Mouse (Mus musculus): ENCODE results near the gene Lect2. TPM values are rescaled to one million over a fixed set of nuclear protein-coding genes. Genes with fewer than 3 reads are reported as not detected.

The Lect2 gene
- 79.5 and 93.6 TPM in 2 replicates for polyA plus RNA-seq (2015; fragmentation: Nextera tagmentation; extraction: Ambion mirVana)

DNA sequence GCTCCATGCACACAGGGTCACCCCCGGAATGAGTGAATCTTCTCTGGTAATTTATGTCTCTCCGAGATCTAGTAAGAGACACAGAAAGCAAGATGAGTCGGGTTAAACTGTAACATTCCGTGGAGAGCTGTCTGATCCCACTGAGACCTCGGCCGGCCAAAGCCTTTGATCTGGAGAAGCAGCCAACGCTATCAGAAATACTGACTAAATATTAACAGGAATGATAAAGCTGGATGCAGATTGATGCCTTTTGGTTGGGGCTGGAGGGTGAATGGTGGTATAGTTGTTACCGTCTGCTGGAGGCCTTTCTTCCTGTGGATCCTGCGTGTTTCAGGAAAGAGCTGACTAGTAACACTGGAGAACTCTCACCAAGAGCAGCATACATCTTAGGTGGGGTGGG, at the start of gene Lect2:
Gene Lect2, minus strand, starts transcription at position 102 of the 400 bp plus-strand sequence.
- H3K9ac ChIP-seq (replicated peaks): no peak within 1 kb of the TSS
- no peaks in the 10 kb centered on the region for H3K9me3 ChIP-seq (ENCODE audit: low read length)
- no peak for TF ChIP-seq EP300 (IDR thresholded peaks at IDR 0.05; ENCODE audit: low read depth)
- no peak for TF ChIP-seq CTCF (IDR thresholded peaks at IDR 0.05; ENCODE audit: low read depth)
- ATAC-seq: no peak
- no peaks in the 10 kb centered on the region for H3K27me3 ChIP-seq (ENCODE audit: insufficient read depth, low read length)
- no peaks in the 10 kb centered on the region for H3K36me3 ChIP-seq (replicated peaks; ENCODE audit: insufficient read depth, low read length)
- DNase-seq: no peak
- WGBS (ENCODE audit: insufficient replicate concordance): 56% methylated on average over 9 of the region's 9 CpGs
- H3K4me3 ChIP-seq (ENCODE audit: low read depth, low read length): no peak within 1 kb of the TSS
- no peak within 1 kb of the TSS for H3K27ac ChIP-seq (ENCODE audit: low read depth)
- peak within 1 kb of the TSS; percentile 53 for H3K4me2 ChIP-seq (ENCODE audit: low read depth, low read length)
- H3K4me1 ChIP-seq (ENCODE audit: insufficient read depth): peaks cover 6% of the 10 kb centered on the region; the same call in 1 of the 2 replicates

GRCm38 (mm10) chr13:56597296-56597695, 49.0 kb upstream of the Lect2 start:
- Histone ChIP-seq H3K27ac (ENCODE audit: low read depth) (no peak overlapping the region), H3K4me3 (ENCODE audit: low read depth, low read length) (no peak overlapping the region), H3K9me3 (ENCODE audit: low read length) (no peaks in the 10 kb centered on the region), H3K27me3 (ENCODE audit: insufficient read depth, low read length) (no peaks in the 10 kb centered on the region), H3K36me3 (replicated peaks; ENCODE audit: insufficient read depth, low read length) (no peaks in the 10 kb centered on the region), H3K4me2 (ENCODE audit: low read depth, low read length) (no peak overlapping the region), H3K9ac (replicated peaks) (no peak overlapping the region), H3K4me1 (ENCODE audit: insufficient read depth) (peaks cover 7% of the 10 kb centered on the region; the same call in 1 of the 2 replicates)
- ATAC-seq: no peak
- TF ChIP-seq EP300 (IDR thresholded peaks at IDR 0.05; ENCODE audit: low read depth): no peak
- no peak for TF ChIP-seq CTCF (IDR thresholded peaks at IDR 0.05; ENCODE audit: low read depth)
- 89% methylated on average over 4 of the region's 4 CpGs for WGBS (ENCODE audit: insufficient replicate concordance)
- DNase-seq: no peak

DNA sequence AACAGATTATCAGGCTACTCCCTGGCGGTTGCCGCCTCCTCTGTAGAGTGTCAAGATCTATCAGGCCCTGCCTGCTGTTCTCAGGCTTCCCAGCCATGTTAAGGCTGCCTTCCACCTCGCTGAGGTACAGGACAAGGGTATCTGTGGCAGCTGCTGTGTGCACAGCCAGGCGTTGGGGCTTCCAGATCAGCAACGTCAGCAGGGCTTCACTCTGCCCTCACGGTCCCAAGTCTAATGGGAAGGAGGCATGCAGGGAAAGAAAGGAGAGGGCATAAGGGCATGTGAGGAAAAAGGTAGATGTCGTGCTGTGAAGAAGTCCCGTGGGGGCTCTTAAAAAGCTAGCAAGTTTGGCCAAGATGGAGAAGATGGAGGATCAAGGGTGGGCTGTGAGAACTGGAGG, 46.9 kb upstream of the Lect2 start:
- TF ChIP-seq CTCF (IDR thresholded peaks at IDR 0.05; ENCODE audit: low read depth) (no peak), EP300 (IDR thresholded peaks at IDR 0.05; ENCODE audit: low read depth) (no peak)
- Histone ChIP-seq H3K4me3 (ENCODE audit: low read depth, low read length) (no peak overlapping the region), H3K36me3 (replicated peaks; ENCODE audit: insufficient read depth, low read length) (no peaks in the 10 kb centered on the region), H3K9me3 (ENCODE audit: low read length) (no peaks in the 10 kb centered on the region), H3K27me3 (ENCODE audit: insufficient read depth, low read length) (no peaks in the 10 kb centered on the region), H3K9ac (replicated peaks) (no peak overlapping the region), H3K27ac (ENCODE audit: low read depth) (no peak overlapping the region), H3K4me2 (ENCODE audit: low read depth, low read length) (no peak overlapping the region), H3K4me1 (ENCODE audit: insufficient read depth) (peaks cover 5% of the 10 kb centered on the region; the same call in 1 of the 2 replicates)
- WGBS (ENCODE audit: insufficient replicate concordance): 73% methylated on average over 8 of the region's 8 CpGs
- ATAC-seq (no peak), DNase-seq (no peak)

DNA sequence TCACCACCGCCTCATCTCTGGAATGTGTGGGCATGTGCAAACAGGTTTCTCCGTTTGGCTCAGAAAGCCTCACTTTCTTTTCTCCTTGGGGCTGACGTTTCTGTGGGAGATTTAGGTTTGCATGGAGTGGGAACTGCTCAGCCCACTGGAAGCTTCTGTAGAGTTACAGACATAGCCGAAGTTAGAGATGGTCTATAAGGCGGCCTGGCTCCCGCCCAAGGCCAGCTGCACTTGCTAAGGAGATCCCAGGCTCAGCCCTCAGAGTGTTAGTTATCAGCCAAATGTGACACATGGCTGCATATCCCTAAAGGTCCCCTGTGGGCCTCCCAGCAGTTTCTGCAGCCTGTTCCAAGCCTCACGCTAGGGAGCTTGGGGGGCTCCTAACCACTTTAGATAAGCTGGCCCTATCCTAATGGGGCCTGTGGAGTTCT, 45.7 kb upstream of the Lect2 start:
- WGBS (ENCODE audit: insufficient replicate concordance): 72% methylated on average over 7 of the region's 7 CpGs
- Histone ChIP-seq H3K9me3 (ENCODE audit: low read length) (no peaks in the 10 kb centered on the region), H3K27me3 (ENCODE audit: insufficient read depth, low read length) (no peaks in the 10 kb centered on the region), H3K4me3 (ENCODE audit: low read depth, low read length) (no peak overlapping the region), H3K9ac (replicated peaks) (no peak overlapping the region), H3K36me3 (replicated peaks; ENCODE audit: insufficient read depth, low read length) (no peaks in the 10 kb centered on the region), H3K4me1 (ENCODE audit: insufficient read depth) (peaks cover 7% of the 10 kb centered on the region), H3K27ac (ENCODE audit: low read depth) (no peak overlapping the region), H3K4me2 (ENCODE audit: low read depth, low read length) (no peak overlapping the region)
- DNase-seq (no peak), ATAC-seq (no peak)
- TF ChIP-seq CTCF (IDR thresholded peaks at IDR 0.05; ENCODE audit: low read depth) (no peak), EP300 (IDR thresholded peaks at IDR 0.05; ENCODE audit: low read depth) (no peak)

GRCm38 (mm10) chr13:56593196-56593595, 44.9 kb upstream of the Lect2 start:
- no peak for ATAC-seq
- Histone ChIP-seq H3K27ac (ENCODE audit: low read depth) (no peak overlapping the region), H3K4me2 (ENCODE audit: low read depth, low read length) (no peak overlapping the region), H3K36me3 (replicated peaks; ENCODE audit: insufficient read depth, low read length) (no peaks in the 10 kb centered on the region), H3K27me3 (ENCODE audit: insufficient read depth, low read length) (no peaks in the 10 kb centered on the region), H3K9me3 (ENCODE audit: low read length) (no peaks in the 10 kb centered on the region), H3K4me3 (ENCODE audit: low read depth, low read length) (no peak overlapping the region), H3K9ac (replicated peaks) (no peak overlapping the region), H3K4me1 (ENCODE audit: insufficient read depth) (peaks cover 11% of the 10 kb centered on the region)
- no peak for DNase-seq
- TF ChIP-seq EP300 (IDR thresholded peaks at IDR 0.05; ENCODE audit: low read depth): no peak
- no peak for TF ChIP-seq CTCF (IDR thresholded peaks at IDR 0.05; ENCODE audit: low read depth)
- 35% methylated on average over 5 of the region's 5 CpGs for WGBS (ENCODE audit: insufficient replicate concordance)

GRCm38 (mm10) chr13:56591939-56592338, 43.6 kb upstream of the Lect2 start:
- Histone ChIP-seq H3K9me3 (ENCODE audit: low read length) (no peaks in the 10 kb centered on the region), H3K4me2 (ENCODE audit: low read depth, low read length) (no peak overlapping the region), H3K9ac (replicated peaks) (no peak overlapping the region), H3K4me1 (ENCODE audit: insufficient read depth) (peaks cover 11% of the 10 kb centered on the region), H3K27ac (ENCODE audit: low read depth) (no peak overlapping the region), H3K36me3 (replicated peaks; ENCODE audit: insufficient read depth, low read length) (no peaks in the 10 kb centered on the region), H3K27me3 (ENCODE audit: insufficient read depth, low read length) (no peaks in the 10 kb centered on the region), H3K4me3 (ENCODE audit: low read depth, low read length) (no peak overlapping the region)
- 39% methylated on average over 2 of the region's 2 CpGs for WGBS (ENCODE audit: insufficient replicate concordance)
- no peak for ATAC-seq
- no peak for DNase-seq
- TF ChIP-seq EP300 (IDR thresholded peaks at IDR 0.05; ENCODE audit: low read depth) (no peak), CTCF (IDR thresholded peaks at IDR 0.05; ENCODE audit: low read depth) (no peak)

GRCm38 (mm10) chr13:56591191-56591590, 42.9 kb upstream of the Lect2 start:
- WGBS (ENCODE audit: insufficient replicate concordance): 82% methylated on average over 8 of the region's 8 CpGs
- Histone ChIP-seq H3K4me3 (ENCODE audit: low read depth, low read length) (no peak overlapping the region), H3K4me1 (ENCODE audit: insufficient read depth) (peaks cover 11% of the 10 kb centered on the region), H3K4me2 (ENCODE audit: low read depth, low read length) (no peak overlapping the region), H3K9me3 (ENCODE audit: low read length) (no peaks in the 10 kb centered on the region), H3K36me3 (replicated peaks; ENCODE audit: insufficient read depth, low read length) (no peaks in the 10 kb centered on the region), H3K27ac (ENCODE audit: low read depth) (no peak overlapping the region), H3K27me3 (ENCODE audit: insufficient read depth, low read length) (no peaks in the 10 kb centered on the region), H3K9ac (replicated peaks) (no peak overlapping the region)
- ATAC-seq (no peak), DNase-seq (no peak)
- no peak for TF ChIP-seq CTCF (IDR thresholded peaks at IDR 0.05; ENCODE audit: low read depth)
- no peak for TF ChIP-seq EP300 (IDR thresholded peaks at IDR 0.05; ENCODE audit: low read depth)

All from liver, postnatal 0 days (tissue).